Mouse (Mus musculus): ENCODE data around the gene Hmox1. TPM values are rescaled to one million over a fixed set of nuclear protein-coding genes. Genes with fewer than 3 reads are reported as not detected.

Gene Hmox1
- polyA plus RNA-seq, 2 experiments: 61.7 to 91.8 TPM

DNA sequence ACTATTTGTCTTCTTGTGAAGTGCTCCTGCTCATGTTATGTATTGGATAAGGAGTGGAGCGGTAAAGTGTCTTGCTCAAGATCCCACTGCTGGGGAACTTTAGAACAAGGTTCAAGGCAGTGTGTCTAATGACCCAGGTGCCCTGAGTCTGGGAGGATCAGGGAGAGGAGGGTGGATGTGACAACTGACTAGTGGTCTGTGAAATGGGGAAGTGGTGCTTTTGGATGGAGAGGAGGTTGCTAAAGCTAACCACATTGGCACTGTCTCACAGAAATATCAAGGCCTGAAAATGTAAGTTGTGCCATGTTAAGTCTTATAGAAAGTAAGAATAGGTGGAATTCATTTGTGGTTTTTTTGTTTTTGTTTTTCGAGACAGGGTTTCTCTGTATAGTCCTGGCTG, 26.3 kb downstream of the Hmox1 start:
- H3K9ac ChIP-seq (replicated peaks): no peak overlapping the region
- DNase-seq (ENCODE audit: low read depth in 3 of 3, low spot score in 3 of 3): no peak
- no peak for ATAC-seq (ENCODE audit: insufficient read depth)
- H3K27ac ChIP-seq: no peak overlapping the region
- H3K9me3 ChIP-seq (ENCODE audit: control insufficient read depth, low read length): no peaks in the 10 kb centered on the region
- H3K27me3 ChIP-seq (ENCODE audit: control insufficient read depth, insufficient read depth, low read length): no peaks in the 10 kb centered on the region
- H3K4me1 ChIP-seq (replicated peaks; ENCODE audit: control insufficient read depth in 2 of 2, insufficient read depth in 2 of 2, low read length in 1 of 2): no peaks in the 10 kb centered on the region
- WGBS (ENCODE audit: insufficient replicate concordance): 71% methylated on average over 2 of the region's 2 CpGs
- H3K36me3 ChIP-seq (replicated peaks; ENCODE audit: control insufficient read depth, insufficient read depth, low read depth): peaks cover 99% of the 10 kb centered on the region
- no peak overlapping the region for H3K4me3 ChIP-seq (ENCODE audit: insufficient read depth in 1 of 2, low read depth in 2 of 2, low read length in 2 of 2)
- TF ChIP-seq CTCF (IDR thresholded peaks at IDR 0.05; ENCODE audit: low read depth): no peak
- TF ChIP-seq EP300 (IDR thresholded peaks at IDR 0.05; ENCODE audit: low read depth): no peak
- H3K4me2 ChIP-seq (ENCODE audit: low read depth): no peak overlapping the region

GRCm38 (mm10) chr8:75127406-75127805, 34.0 kb downstream of the Hmox1 start:
- peaks cover 80% of the 10 kb centered on the region for H3K36me3 ChIP-seq (replicated peaks; ENCODE audit: control insufficient read depth, insufficient read depth, low read depth)
- no peak for ATAC-seq (ENCODE audit: insufficient read depth)
- WGBS (ENCODE audit: insufficient replicate concordance): 82% methylated on average over 1 of the region's 1 CpGs

DNA sequence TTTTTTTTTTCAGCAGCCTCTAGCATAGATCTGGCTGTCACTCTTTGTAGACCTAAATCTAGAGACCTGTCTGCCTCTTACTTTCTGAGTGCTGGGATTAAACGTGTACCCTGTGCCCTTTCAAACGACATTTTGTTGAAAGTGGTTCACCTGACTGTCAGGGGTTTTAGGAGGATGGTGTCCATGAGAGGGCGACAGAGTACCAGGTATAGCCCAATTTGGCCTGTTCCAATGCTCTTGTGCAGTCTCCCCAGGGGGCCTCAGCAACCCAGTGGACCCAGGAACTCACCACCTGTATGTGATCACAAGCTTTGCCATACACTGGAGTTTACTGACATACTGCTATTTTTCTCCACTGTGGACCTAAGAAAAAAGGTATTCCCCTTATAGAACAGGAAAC, 39.1 kb downstream of the Hmox1 start:
- Histone ChIP-seq H3K27me3 (ENCODE audit: control insufficient read depth, insufficient read depth, low read length) (no peaks in the 10 kb centered on the region), H3K9me3 (ENCODE audit: control insufficient read depth, low read length) (no peaks in the 10 kb centered on the region), H3K4me2 (ENCODE audit: low read depth) (no peak overlapping the region), H3K4me3 (ENCODE audit: insufficient read depth in 1 of 2, low read depth in 2 of 2, low read length in 2 of 2) (no peak overlapping the region), H3K27ac (no peak overlapping the region), H3K9ac (replicated peaks) (no peak overlapping the region), H3K36me3 (replicated peaks; ENCODE audit: control insufficient read depth, insufficient read depth, low read depth) (peaks cover 35% of the 10 kb centered on the region), H3K4me1 (replicated peaks; ENCODE audit: control insufficient read depth in 2 of 2, insufficient read depth in 2 of 2, low read length in 1 of 2) (peaks cover 9 to 16% of the 10 kb centered on the region in 2 experiments)
- ATAC-seq (ENCODE audit: insufficient read depth): no peak
- no peak for DNase-seq (ENCODE audit: low read depth in 3 of 3, low spot score in 3 of 3)
- TF ChIP-seq CTCF (IDR thresholded peaks at IDR 0.05; ENCODE audit: low read depth) (peak; percentile 66), EP300 (IDR thresholded peaks at IDR 0.05; ENCODE audit: low read depth) (no peak)
- WGBS (ENCODE audit: insufficient replicate concordance): 16% methylated on average over 3 of the region's 3 CpGs

More at GRCm38 (mm10) chr8:75127406-75127805, 34.0 kb downstream of the Hmox1 start:
- no peak overlapping the region for H3K4me2 ChIP-seq (ENCODE audit: low read depth)
- H3K9me3 ChIP-seq (ENCODE audit: control insufficient read depth, low read length): no peaks in the 10 kb centered on the region
- H3K4me1 ChIP-seq (replicated peaks; ENCODE audit: control insufficient read depth in 2 of 2, insufficient read depth in 2 of 2, low read length in 1 of 2): no peaks in the 10 kb centered on the region
- no peak overlapping the region for H3K9ac ChIP-seq (replicated peaks)
- no peak overlapping the region for H3K4me3 ChIP-seq (ENCODE audit: insufficient read depth in 1 of 2, low read depth in 2 of 2, low read length in 2 of 2)
- no peak for TF ChIP-seq CTCF (IDR thresholded peaks at IDR 0.05; ENCODE audit: low read depth)
- TF ChIP-seq EP300 (IDR thresholded peaks at IDR 0.05; ENCODE audit: low read depth): no peak
- no peak overlapping the region for H3K27ac ChIP-seq
- no peak for DNase-seq (ENCODE audit: low read depth in 3 of 3, low spot score in 3 of 3)
- no peaks in the 10 kb centered on the region for H3K27me3 ChIP-seq (ENCODE audit: control insufficient read depth, insufficient read depth, low read length)

DNA sequence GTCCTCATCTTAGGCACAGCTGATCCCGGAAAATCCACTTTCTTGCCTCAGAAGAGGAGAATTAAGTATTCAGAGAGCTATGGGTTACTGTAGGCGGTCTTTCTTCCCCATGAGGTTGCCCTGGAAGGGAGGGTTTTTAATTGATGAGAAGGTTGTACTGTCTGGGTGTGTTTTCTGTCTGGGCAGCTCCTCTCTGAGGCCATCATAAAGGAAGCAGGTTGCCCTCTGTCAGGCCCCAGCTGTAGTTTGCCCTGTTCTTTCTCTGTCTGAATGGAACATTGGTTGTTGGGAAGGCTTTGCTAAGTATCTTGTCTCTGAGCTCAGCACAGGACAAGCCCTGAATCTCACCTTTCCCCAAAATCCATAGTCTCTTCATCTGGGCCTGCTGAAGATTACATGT, 40.0 kb downstream of the Hmox1 start:
- 75% methylated on average over 2 of the region's 2 CpGs for WGBS (ENCODE audit: insufficient replicate concordance)
- Histone ChIP-seq H3K27me3 (ENCODE audit: control insufficient read depth, insufficient read depth, low read length) (no peaks in the 10 kb centered on the region), H3K27ac (no peak overlapping the region), H3K4me3 (ENCODE audit: insufficient read depth in 1 of 2, low read depth in 2 of 2, low read length in 2 of 2) (no peak overlapping the region), H3K9me3 (ENCODE audit: control insufficient read depth, low read length) (no peaks in the 10 kb centered on the region), H3K4me1 (replicated peaks; ENCODE audit: control insufficient read depth in 2 of 2, insufficient read depth in 2 of 2, low read length in 1 of 2) (peaks cover 9 to 16% of the 10 kb centered on the region in 2 experiments), H3K9ac (replicated peaks) (no peak overlapping the region), H3K36me3 (replicated peaks; ENCODE audit: control insufficient read depth, insufficient read depth, low read depth) (peaks cover 26% of the 10 kb centered on the region), H3K4me2 (ENCODE audit: low read depth) (no peak overlapping the region)
- ATAC-seq (ENCODE audit: insufficient read depth): no peak
- no peak for DNase-seq (ENCODE audit: low read depth in 3 of 3, low spot score in 3 of 3)
- TF ChIP-seq EP300 (IDR thresholded peaks at IDR 0.05; ENCODE audit: low read depth) (no peak), CTCF (IDR thresholded peaks at IDR 0.05; ENCODE audit: low read depth) (no peak)

GRCm38 (mm10) chr8:75134603-75135391, 41.4 kb downstream of the Hmox1 start:
- DNase-seq (ENCODE audit: low read depth in 3 of 3, low spot score in 3 of 3): no peak
- H3K4me3 ChIP-seq (ENCODE audit: insufficient read depth in 1 of 2, low read depth in 2 of 2, low read length in 2 of 2): no peak overlapping the region
- H3K4me1 ChIP-seq (replicated peaks; ENCODE audit: control insufficient read depth in 2 of 2, insufficient read depth in 2 of 2, low read length in 1 of 2): peaks cover 9 to 16% of the 10 kb centered on the region in 2 experiments

More at GRCm38 (mm10) chr8:75134603-75135391, 41.4 kb downstream of the Hmox1 start:
- no peaks in the 10 kb centered on the region for H3K9me3 ChIP-seq (ENCODE audit: control insufficient read depth, low read length)
- ATAC-seq (ENCODE audit: insufficient read depth): peak; percentile 36; the same call in 1 of the 2 replicates
- H3K36me3 ChIP-seq (replicated peaks; ENCODE audit: control insufficient read depth, insufficient read depth, low read depth): peaks cover 12% of the 10 kb centered on the region
- no peak overlapping the region for H3K4me2 ChIP-seq (ENCODE audit: low read depth)
- TF ChIP-seq EP300 (IDR thresholded peaks at IDR 0.05; ENCODE audit: low read depth) (no peak), CTCF (IDR thresholded peaks at IDR 0.05; ENCODE audit: low read depth) (no peak)
- no peak overlapping the region for H3K9ac ChIP-seq (replicated peaks)
- H3K27me3 ChIP-seq (ENCODE audit: control insufficient read depth, insufficient read depth, low read length): no peaks in the 10 kb centered on the region
- WGBS (ENCODE audit: insufficient replicate concordance): 36% methylated on average over 2 of the region's 2 CpGs
- no peak overlapping the region for H3K27ac ChIP-seq

All from liver, embryonic 14.5 days (tissue).